Mouse (Mus musculus): ENCODE measurements around the gene Camsap3. TPM values are rescaled to one million over a fixed set of nuclear protein-coding genes. Genes with fewer than 3 reads are reported as not detected.

Gene Camsap3
- polyA plus RNA-seq, 1 experiment, result 2.7 TPM

DNA sequence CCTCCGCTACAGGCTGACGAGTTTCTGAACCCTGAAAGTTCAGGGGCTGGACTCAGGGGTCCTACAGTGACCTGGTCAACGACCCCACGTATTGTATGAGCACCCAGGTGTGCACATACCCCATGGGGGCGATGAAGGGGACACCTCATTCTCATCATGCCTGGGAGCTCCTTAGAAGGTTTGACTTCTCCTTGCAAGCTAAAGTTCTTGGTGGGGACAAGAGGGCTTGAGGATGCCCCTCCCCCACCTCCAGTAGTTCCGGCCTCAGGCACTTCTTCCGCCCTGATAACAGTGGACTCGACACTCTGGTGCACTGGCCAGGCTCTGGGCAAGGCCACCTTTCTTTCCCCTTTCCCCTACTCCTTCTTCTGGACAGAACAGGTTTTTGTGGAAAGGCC, 44.4 kb downstream of the Camsap3 start:
- peak; percentile 22 for DNase-seq
- TF ChIP-seq CTCF (IDR thresholded peaks at IDR 0.05; ENCODE audit: borderline replicate concordance, control insufficient read depth, extremely low read depth, insufficient read depth, low read length, poor library complexity), result no peak
- TF ChIP-seq POLR2A (IDR thresholded peaks at IDR 0.05; ENCODE audit: control insufficient read depth, extremely low read depth, insufficient read depth, low read length, poor library complexity), result no peak
- Histone ChIP-seq H3K36me3 (ENCODE audit: control insufficient read depth, insufficient read depth, low read length) (peaks cover 9% of the 10 kb centered on the region), H3K4me3 (ENCODE audit: control insufficient read depth, insufficient read depth, low read length) (peak overlapping the region; percentile 85), H3K4me1 (replicated peaks; ENCODE audit: control insufficient read depth, insufficient read depth, low read length) (peaks cover 13% of the 10 kb centered on the region), H3K27ac (ENCODE audit: control insufficient read depth, insufficient read depth, low read length) (no peak overlapping the region), H3K27me3 (ENCODE audit: control insufficient read depth, insufficient read depth, low read length) (no peaks in the 10 kb centered on the region)
- 3% methylated on average over 8 of the region's 8 CpGs for whole genome bisulfite sequencing

DNA sequence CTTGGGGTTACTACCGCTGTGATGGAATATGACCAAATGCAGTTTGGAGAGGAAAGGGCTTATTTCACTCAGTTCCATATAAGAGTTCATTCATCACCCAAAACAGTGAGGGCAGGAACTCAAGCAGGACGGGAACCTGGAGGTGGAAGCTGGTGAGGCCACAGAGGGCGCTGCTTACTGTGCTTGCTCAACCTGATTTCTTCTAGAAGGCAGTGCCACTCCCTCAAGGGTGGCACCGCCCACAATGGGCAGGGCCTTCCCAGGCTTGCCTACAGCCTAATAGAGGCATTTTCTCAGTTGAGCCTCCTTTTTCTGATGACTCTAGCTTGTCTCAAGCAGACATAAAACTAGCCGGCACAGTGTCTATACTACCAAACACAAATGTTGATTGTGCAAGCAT, 58.7 kb downstream of the Camsap3 start:
- WGBS, result 28% methylated on average over 5 of the region's 5 CpGs
- no peak for TF ChIP-seq POLR2A (IDR thresholded peaks at IDR 0.05; ENCODE audit: control insufficient read depth, extremely low read depth, insufficient read depth, low read length, poor library complexity)
- no peak for TF ChIP-seq CTCF (IDR thresholded peaks at IDR 0.05; ENCODE audit: borderline replicate concordance, control insufficient read depth, extremely low read depth, insufficient read depth, low read length, poor library complexity)
- H3K27ac ChIP-seq (ENCODE audit: control insufficient read depth, insufficient read depth, low read length), result no peak overlapping the region

DNA sequence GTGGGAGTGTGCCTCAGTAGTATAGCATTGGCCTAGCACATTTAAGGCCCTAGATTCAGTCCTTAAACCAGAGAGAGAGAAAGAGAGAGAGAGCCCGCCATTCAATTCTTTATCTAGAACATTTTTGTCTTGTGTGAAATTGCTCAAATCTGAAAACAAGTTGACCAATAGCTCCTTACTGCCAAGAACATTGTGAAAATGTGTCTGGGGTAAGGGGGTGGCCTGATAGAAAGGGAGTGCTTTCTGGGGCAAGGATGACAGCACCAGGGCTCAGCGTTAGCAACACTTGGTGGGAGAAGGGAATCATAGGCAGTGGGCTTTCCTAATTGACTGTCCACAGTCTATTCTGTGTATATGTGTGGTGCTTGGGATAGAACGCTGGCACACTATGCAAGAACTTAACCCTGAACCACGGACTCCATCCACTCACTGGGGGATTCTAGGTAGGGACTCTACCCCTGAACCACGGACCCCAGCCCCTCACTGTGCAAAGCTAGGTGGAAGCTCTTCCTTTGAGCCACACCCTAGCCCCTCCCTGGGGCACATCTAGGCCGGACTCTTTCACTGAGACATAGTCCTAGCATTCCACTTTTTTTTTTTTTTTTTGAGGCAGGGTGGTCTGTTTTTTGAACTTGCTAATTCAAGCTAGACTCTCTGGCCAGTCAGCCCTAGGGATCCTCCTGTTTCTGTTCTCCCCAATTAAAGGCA, 59.9 kb downstream of the Camsap3 start:
- DNase-seq, result no peak
- no peak for TF ChIP-seq CTCF (IDR thresholded peaks at IDR 0.05; ENCODE audit: borderline replicate concordance, control insufficient read depth, extremely low read depth, insufficient read depth, low read length, poor library complexity)
- Histone ChIP-seq H3K27me3 (ENCODE audit: control insufficient read depth, insufficient read depth, low read length) (no peaks in the 10 kb centered on the region), H3K36me3 (ENCODE audit: control insufficient read depth, insufficient read depth, low read length) (no peaks in the 10 kb centered on the region), H3K4me3 (ENCODE audit: control insufficient read depth, insufficient read depth, low read length) (no peak overlapping the region), H3K27ac (ENCODE audit: control insufficient read depth, insufficient read depth, low read length) (no peak overlapping the region), H3K4me1 (replicated peaks; ENCODE audit: control insufficient read depth, insufficient read depth, low read length) (no peaks in the 10 kb centered on the region)
- 95% methylated on average over 6 of the region's 6 CpGs for WGBS

More for the DNA sequence above, 58.7 kb downstream of the Camsap3 start:
- Histone ChIP-seq H3K27me3 (ENCODE audit: control insufficient read depth, insufficient read depth, low read length) (no peaks in the 10 kb centered on the region), H3K4me1 (replicated peaks; ENCODE audit: control insufficient read depth, insufficient read depth, low read length) (no peaks in the 10 kb centered on the region), H3K36me3 (ENCODE audit: control insufficient read depth, insufficient read depth, low read length) (peaks cover 6% of the 10 kb centered on the region; the same call in 1 of the 2 replicates), H3K4me3 (ENCODE audit: control insufficient read depth, insufficient read depth, low read length) (no peak overlapping the region)
- peak; percentile 40 for DNase-seq

- 91% methylated on average over 4 of the region's 4 CpGs for WGBS
- Histone ChIP-seq H3K27me3 (ENCODE audit: control insufficient read depth, insufficient read depth, low read length) (no peaks in the 10 kb centered on the region), H3K27ac (ENCODE audit: control insufficient read depth, insufficient read depth, low read length) (no peak overlapping the region)
Measured at GRCm38 (mm10) chr8:3647561-3647960, 60.5 kb downstream of the Camsap3 start.

GRCm38 (mm10) chr8:3648268-3648667, 61.2 kb downstream of the Camsap3 start:
- 70% methylated on average over 2 of the region's 2 CpGs for WGBS
- no peak for TF ChIP-seq CTCF (IDR thresholded peaks at IDR 0.05; ENCODE audit: borderline replicate concordance, control insufficient read depth, extremely low read depth, insufficient read depth, low read length, poor library complexity)
- no peak for TF ChIP-seq POLR2A (IDR thresholded peaks at IDR 0.05; ENCODE audit: control insufficient read depth, extremely low read depth, insufficient read depth, low read length, poor library complexity)
- H3K27me3 ChIP-seq (ENCODE audit: control insufficient read depth, insufficient read depth, low read length), result no peaks in the 10 kb centered on the region
- no peaks in the 10 kb centered on the region for H3K36me3 ChIP-seq (ENCODE audit: control insufficient read depth, insufficient read depth, low read length)
- no peak for DNase-seq
- H3K4me1 ChIP-seq (replicated peaks; ENCODE audit: control insufficient read depth, insufficient read depth, low read length), result no peaks in the 10 kb centered on the region
- no peak overlapping the region for H3K27ac ChIP-seq (ENCODE audit: control insufficient read depth, insufficient read depth, low read length)
- H3K4me3 ChIP-seq (ENCODE audit: control insufficient read depth, insufficient read depth, low read length), result no peak overlapping the region

More at GRCm38 (mm10) chr8:3647561-3647960, 60.5 kb downstream of the Camsap3 start:
- Histone ChIP-seq H3K4me1 (replicated peaks; ENCODE audit: control insufficient read depth, insufficient read depth, low read length) (no peaks in the 10 kb centered on the region), H3K4me3 (ENCODE audit: control insufficient read depth, insufficient read depth, low read length) (no peak overlapping the region), H3K36me3 (ENCODE audit: control insufficient read depth, insufficient read depth, low read length) (no peaks in the 10 kb centered on the region)
- TF ChIP-seq POLR2A (IDR thresholded peaks at IDR 0.05; ENCODE audit: control insufficient read depth, extremely low read depth, insufficient read depth, low read length, poor library complexity) (no peak), CTCF (IDR thresholded peaks at IDR 0.05; ENCODE audit: borderline replicate concordance, control insufficient read depth, extremely low read depth, insufficient read depth, low read length, poor library complexity) (no peak)
- no peak for DNase-seq

DNA sequence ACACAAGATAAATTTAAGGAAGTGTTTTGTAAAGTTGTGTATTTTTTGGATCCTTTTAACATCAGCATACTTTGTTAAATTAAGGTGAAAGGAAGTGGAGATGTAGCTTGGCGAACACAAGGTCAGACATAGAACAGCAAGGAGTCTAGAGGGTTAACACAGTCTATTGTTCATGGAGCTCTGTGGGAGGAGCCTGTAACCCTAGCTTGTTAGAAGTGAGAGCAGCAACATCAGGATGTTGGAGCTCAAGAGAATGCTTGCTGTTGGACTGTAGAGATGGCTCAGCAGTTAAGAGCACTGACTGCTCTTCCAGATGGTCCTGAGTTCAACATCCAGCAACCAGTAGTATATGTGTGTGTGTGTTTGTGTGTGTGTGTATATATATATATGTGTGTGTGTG, 61.9 kb downstream of the Camsap3 start:
- Histone ChIP-seq H3K4me3 (ENCODE audit: control insufficient read depth, insufficient read depth, low read length) (no peak overlapping the region), H3K4me1 (replicated peaks; ENCODE audit: control insufficient read depth, insufficient read depth, low read length) (no peaks in the 10 kb centered on the region), H3K27ac (ENCODE audit: control insufficient read depth, insufficient read depth, low read length) (no peak overlapping the region), H3K27me3 (ENCODE audit: control insufficient read depth, insufficient read depth, low read length) (no peaks in the 10 kb centered on the region), H3K36me3 (ENCODE audit: control insufficient read depth, insufficient read depth, low read length) (no peaks in the 10 kb centered on the region)
- WGBS, result 67% methylated on average over 1 of the region's 1 CpGs
- no peak for DNase-seq
- no peak for TF ChIP-seq CTCF (IDR thresholded peaks at IDR 0.05; ENCODE audit: borderline replicate concordance, control insufficient read depth, extremely low read depth, insufficient read depth, low read length, poor library complexity)
- TF ChIP-seq POLR2A (IDR thresholded peaks at IDR 0.05; ENCODE audit: control insufficient read depth, extremely low read depth, insufficient read depth, low read length, poor library complexity), result no peak

DNA sequence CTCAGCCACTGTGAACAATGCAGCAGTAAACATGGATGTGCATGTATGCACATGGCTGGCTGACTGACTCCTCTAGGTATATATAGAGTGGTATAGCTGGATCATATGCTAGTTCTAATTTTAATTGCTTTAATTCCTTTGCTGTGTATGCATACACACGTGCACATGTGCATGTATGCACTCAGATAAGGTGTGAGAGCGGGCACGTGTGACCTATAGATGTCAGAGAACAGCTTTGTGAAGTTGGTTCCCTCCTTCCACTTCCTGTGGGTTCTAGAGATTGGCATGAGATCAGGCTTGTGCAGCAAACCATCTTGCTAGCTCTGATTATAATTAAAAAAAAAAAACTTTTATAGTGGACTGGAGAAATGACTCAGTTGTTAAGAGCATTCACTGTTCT, 65.8 kb downstream of the Camsap3 start:
- no peaks in the 10 kb centered on the region for H3K36me3 ChIP-seq (ENCODE audit: control insufficient read depth, insufficient read depth, low read length)
- no peaks in the 10 kb centered on the region for H3K27me3 ChIP-seq (ENCODE audit: control insufficient read depth, insufficient read depth, low read length)
- TF ChIP-seq POLR2A (IDR thresholded peaks at IDR 0.05; ENCODE audit: control insufficient read depth, extremely low read depth, insufficient read depth, low read length, poor library complexity) (no peak), CTCF (IDR thresholded peaks at IDR 0.05; ENCODE audit: borderline replicate concordance, control insufficient read depth, extremely low read depth, insufficient read depth, low read length, poor library complexity) (no peak)
- 27% methylated on average over 3 of the region's 3 CpGs for WGBS
- DNase-seq, result no peak
- no peak overlapping the region for H3K27ac ChIP-seq (ENCODE audit: control insufficient read depth, insufficient read depth, low read length)
- no peaks in the 10 kb centered on the region; the same call in 1 of the 2 replicates for H3K4me1 ChIP-seq (replicated peaks; ENCODE audit: control insufficient read depth, insufficient read depth, low read length)
- H3K4me3 ChIP-seq (ENCODE audit: control insufficient read depth, insufficient read depth, low read length), result no peak overlapping the region

All from thymus, adult 2 months (tissue).